Mouse (Mus musculus) cerebellum, postnatal 14 days (tissue): ENCODE measurements around the gene Gm6309.
"Not testable (repeated sequence)": the region's sequence is repeated elsewhere in the genome, so short reads cannot be mapped to it uniquely, and the experiment has no call there.

Experiments
- DNase-seq, 2 experiments: peaks; one replicate each; pipeline ENCODE4 v3.0.0; 2021; ENCODE audit warnings: mixed read lengths in 2 of 2

Gm6309 gene

DNA sequence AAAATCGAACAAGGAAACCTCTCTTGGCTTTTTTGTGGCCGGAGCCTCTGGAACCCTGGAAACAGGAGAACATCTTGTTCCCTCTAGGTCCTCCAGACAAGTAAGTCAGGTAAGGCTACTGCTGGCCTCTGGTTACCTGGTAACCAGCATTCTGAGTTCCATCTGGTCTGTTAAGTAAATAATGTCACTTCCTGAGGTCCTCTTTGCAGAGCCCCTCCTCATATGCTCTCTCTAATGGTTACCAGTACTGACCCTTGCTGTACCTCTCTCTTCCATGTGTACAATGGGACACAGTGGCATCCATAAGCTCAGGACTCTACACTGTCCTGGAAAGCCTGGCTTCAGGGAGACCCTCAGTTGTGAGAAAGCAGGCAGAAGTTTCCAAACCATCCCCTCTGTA lies at the start of gene Gm6309:
Gene Gm6309 (minus strand): TSS at position 101 of the 400 bp plus-strand sequence.
- not testable (repeated sequence) for DNase-seq

GRCm38 (mm10) chr5:146205537-146205936 lies 35.0 kb upstream of the Gm6309 start:
- no peak for DNase-seq

DNA sequence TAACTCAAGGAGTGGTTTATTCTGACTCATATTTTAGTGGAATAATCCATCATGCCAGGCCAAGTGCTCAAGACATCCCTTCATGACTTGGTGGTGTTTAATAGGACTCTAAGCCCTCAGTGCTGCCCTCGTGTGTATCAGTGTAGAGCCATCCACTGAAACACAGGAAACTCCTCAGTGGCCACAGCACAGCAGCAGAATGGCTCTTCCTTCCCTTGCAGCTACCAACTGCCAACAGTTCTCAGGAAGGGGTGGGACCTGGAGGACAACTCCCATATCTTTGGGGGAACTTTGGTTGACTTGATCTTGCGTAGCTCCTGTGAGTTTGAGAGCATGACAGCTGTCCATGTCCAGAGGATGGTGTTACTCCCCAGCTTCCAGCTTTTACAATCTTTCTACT lies 33.4 kb upstream of the Gm6309 start:
- no peak for DNase-seq

GRCm38 (mm10) chr5:146200580-146200979 lies 30.1 kb upstream of the Gm6309 start:
- DNase-seq = no peak

GRCm38 (mm10) chr5:146199540-146199939 lies 29.0 kb upstream of the Gm6309 start:
- DNase-seq = no peak

- no peak for DNase-seq
Measured at GRCm38 (mm10) chr5:146199073-146199472, 28.6 kb upstream of the Gm6309 start.

GRCm38 (mm10) chr5:146193360-146193759 lies 22.8 kb upstream of the Gm6309 start:
- peak in 1 of 2 experiments; percentile 19 for DNase-seq

DNA sequence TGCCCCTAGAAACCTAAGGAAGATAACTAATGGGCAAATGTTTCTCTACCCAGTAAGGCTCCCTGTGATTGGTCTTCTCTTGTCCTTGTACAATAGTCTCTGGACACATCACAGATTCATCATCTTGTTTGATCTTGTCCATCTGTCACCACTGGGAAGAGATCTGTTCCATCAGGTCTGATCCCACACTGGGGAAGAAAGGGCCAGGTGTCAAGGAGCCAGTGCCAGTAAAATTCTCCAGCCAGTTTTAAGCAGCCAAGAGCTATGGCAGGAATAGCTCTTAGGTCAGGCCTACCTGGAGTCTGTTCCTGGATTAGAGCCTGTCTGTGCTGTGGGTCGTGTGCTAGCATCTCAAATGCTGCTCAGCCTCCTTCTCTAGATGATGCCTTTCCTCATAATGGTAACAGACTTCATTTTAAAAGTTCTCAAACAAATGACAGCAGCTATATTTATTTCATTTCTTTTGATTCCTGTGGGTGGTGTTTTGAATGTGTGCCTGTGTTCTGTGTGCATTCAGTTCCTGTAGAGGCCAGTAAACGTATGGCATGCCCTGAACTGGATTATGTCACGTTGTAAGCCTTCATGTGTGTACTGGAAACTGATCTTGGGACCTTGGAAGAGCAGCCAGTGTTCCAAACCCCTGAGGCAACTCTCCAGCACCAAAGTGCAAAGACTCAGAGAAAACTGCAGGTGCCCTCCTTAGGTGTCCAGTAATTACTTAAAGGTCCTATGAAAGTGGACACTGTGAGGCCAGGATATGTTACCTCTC lies 20.2 kb upstream of the Gm6309 start:
- peak; percentile 76 to 86 for DNase-seq

GRCm38 (mm10) chr5:146190093-146190492 lies 19.6 kb upstream of the Gm6309 start:
- DNase-seq = no peak

GRCm38 (mm10) chr5:146188712-146189111 lies 18.2 kb upstream of the Gm6309 start:
- DNase-seq = peak; percentile 63 to 73

- DNase-seq = peak in 1 of 2 experiments; percentile 40
Measured at GRCm38 (mm10) chr5:146188144-146188543, 17.6 kb upstream of the Gm6309 start.

DNA sequence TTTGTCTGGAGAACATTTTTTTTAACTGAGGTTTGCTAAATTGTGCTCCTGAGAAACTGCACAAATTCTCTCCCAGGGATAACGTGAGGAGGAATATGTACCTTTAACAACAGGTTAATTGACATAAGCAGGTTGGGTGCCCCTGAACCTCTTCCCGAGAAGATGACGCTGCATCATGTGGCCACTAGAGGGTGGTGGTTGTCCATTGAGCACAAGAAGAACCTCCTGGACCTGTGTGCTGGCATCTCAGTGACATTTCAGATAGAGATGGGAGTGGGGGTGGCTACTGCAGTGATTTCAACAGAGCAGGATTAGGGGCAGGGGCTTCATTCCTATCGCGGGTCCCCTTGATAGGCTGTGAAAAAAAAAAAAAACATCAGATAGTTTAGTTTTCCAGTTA lies 16.9 kb upstream of the Gm6309 start:
- peak; percentile 85 to 87 for DNase-seq

GRCm38 (mm10) chr5:146185204-146185603 lies 14.7 kb upstream of the Gm6309 start, which contains the start of gene 1700001J03Rik:
TSS of gene 1700001J03Rik (minus strand) at chr5:146185304.
- DNase-seq = not testable (repeated sequence)

DNA sequence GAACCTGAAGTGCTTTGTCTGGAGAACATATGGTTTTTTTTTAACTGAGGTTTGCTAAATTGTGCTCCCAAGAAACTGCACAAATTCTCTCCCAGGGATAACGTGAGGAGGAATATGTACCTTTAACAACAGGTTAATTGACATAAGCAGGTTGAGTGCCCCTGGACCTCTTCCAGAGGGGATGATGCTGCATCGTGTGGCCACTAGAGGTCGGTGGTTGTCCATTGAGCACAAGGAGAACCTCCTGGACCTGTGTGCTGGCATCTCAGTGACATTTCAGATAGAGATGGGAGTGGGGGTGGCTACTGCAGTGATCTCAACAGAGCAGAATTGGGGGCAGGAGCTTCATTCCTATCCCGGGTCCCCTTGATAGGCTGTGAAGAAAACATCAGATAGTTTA lies 2.2 kb upstream of the Gm6309 start:
- DNase-seq = peak; percentile 65 to 77

DNA sequence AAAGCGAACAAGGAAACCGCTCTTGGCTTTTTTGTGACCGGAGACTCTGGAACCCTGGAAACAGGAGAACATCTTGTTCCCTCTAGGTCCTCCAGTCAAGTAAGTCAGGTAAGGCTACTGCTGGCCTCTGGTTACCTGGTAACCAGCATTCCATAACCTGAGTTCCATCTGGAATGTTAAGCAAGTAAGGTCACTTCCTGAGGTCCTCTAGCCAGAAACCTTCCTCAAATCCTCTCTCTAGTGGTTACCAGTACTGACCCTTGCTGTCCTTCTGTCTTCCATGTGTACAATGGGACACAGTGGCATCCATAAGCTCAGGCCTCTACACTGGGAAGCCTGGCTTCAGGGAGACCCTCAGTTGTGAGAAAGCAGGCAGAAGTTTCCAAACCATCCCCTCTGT lies 10.1 kb downstream of the Gm6309 start, which contains the start of gene Gm5565:
Gene Gm5565 (minus strand): TSS at position 101 of the 400 bp plus-strand sequence.
- DNase-seq = not testable (repeated sequence)

- DNase-seq = not testable (repeated sequence)
Measured at GRCm38 (mm10) chr5:146158326-146158725, 12.2 kb downstream of the Gm6309 start.

DNA sequence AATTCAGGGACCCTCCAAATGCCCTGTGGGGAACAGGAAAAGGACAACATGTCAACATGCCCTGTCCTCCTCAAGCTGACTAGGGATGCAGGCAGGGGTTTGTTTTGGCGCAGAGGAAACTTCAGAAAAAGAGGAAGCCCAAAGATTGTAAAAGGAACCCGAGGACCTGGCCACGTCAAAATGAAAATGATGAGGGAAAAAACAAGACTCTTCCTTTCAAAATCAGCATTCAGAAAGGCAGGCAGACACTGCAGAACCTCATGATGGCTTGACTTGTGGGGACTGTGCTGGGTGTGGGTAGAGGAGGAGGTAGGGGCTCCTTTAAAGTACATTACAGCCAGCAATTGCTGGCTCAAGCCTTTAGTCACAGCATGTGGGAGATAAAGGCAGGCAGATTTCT lies 20.1 kb downstream of the Gm6309 start:
- DNase-seq = no peak

- DNase-seq = peak in 1 of 2 experiments; percentile 44
Measured at GRCm38 (mm10) chr5:146147903-146148302, 22.6 kb downstream of the Gm6309 start.
